Mouse (Mus musculus) right cerebral cortex, postnatal 10 days (tissue): Measurements from ENCODE around the gene Bola1.
"Not testable (repeated sequence)": the region's sequence is repeated elsewhere in the genome, so short reads cannot be mapped to it uniquely, and the experiment has no call there.

Experiments
- DNase-seq, 2 experiments: peaks; one replicate each; pipeline ENCODE4 v3.0.0; 2021; ENCODE audit warnings: low spot score in 2 of 2

Gene Bola1

DNA sequence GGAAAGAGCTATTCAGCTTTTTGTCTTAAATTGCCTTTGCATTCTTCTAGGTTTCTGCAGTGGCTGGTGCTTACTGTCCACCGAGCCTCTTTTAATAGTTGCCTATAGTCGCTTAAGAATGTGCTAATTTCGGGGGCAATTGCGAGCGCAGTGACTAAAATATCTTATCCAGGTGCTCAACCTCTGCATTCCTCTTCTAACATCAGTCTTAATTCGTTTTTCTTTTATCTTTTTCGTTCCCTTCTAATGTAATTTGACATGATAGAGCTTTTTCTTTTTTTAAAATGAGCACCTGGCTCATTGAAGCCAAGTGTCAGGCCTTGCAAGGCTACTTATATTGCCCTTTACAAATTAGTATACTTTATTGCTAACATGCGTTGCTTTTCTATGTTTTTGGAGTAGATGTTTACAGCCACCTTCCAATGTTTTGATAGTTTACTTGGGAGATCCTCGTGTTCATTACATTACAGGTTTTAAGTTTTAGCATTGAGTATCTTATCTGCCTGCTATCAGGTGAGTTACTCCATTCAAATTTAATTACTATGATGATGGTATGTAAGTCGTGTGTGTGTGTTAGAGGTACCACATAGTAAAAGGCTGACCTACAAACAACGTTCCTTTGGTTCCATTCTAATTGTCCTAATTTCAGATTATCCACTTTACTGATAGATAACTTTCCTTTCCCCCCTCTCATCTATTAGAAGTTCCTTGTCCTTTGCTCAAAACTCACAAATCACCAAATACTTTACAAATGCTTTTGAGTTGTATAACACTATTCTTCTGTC lies 28.0 kb upstream of the Bola1 start:
- DNase-seq: no peak

DNA sequence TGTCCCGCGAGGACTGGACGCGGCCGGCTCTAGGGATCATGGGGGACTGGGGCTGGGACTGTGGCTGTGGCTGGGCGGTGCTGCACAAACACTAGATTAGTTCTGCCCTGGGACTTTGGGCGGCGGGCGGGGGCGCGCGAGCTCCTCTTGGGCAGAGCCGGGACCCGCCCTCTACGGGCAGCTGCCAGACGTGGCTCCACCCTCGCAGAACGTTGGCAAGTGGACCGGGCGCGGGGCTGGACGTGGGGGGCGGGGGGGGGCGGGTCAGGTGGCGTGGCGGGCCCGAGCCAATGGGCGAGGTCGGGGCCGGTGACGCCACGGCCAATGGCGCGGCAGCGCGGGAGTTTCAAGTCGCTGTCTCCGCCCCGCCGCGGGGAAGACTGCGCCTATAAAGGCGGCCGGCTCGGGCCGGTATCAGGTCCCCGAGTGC lies 26.9 kb upstream of the Bola1 start, which contains the start of gene Hist2h3c1:
TSS of gene Hist2h3c1 (plus strand) at position 259 of the 430 bp plus-strand sequence.
- not testable (repeated sequence) for DNase-seq

DNA sequence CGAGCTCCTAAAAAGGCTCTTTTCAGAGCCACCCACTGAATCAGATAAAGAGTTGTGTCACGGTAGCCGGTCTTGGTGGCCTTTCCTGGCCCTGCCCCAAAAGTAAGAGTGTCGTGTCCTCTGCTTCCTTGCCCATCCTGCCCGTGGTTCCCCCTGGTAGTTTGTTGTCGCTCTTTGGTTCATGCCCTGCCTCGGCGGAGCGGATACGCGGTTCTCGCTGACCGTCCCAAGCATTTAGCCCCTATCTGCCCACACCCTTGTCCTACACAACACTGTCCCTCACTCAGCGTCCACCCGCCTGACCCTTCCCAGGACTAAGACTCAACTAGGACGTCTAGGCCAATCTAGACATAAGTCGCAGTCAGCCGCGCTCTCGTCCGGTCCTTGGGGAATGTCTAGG lies 26.5 kb upstream of the Bola1 start:
- DNase-seq: not testable (repeated sequence)

DNA sequence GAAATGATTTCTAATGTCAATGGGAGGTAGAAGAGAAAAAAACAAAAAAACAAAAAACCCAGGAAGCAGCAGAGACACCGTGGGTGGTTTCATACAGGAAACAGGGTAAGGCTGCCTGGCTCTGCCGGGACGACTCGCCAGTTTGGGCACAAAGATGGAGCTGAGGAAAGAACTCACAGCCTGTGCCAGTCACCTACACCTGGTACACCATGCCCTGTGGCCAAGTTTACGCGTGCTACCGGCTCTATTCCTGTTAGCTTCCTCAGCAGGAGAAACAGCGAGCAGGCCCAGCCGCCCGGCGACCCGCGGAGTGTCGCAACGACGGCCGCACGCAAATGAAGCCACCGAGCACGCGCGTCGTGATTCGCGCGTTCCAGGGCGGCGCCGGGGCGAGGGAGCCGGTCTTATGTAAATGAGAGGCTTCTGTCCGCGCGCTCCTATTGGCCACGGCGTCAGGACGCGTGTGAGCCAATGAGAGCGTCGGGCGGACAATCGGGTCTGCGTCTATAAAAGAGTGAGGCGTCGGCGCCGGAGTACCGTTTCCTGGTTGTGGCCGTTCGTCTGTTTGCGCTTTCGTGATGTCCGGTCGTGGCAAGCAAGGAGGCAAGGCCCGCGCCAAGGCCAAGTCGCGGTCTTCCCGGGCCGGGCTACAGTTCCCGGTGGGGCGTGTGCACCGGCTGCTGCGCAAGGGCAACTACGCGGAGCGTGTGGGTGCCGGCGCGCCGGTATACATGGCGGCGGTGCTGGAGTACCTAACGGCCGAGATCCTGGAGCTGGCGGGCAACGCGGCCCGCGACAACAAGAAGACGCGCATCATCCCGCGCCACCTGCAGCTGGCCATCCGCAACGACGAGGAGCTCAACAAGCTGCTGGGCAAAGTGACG lies 25.7 kb upstream of the Bola1 start, which contains the start of gene Hist2h2aa1:
TSS of gene Hist2h2aa1 (plus strand) at position 495 of the 884 bp plus-strand sequence.
- DNase-seq: peak; percentile 88 to 92

DNA sequence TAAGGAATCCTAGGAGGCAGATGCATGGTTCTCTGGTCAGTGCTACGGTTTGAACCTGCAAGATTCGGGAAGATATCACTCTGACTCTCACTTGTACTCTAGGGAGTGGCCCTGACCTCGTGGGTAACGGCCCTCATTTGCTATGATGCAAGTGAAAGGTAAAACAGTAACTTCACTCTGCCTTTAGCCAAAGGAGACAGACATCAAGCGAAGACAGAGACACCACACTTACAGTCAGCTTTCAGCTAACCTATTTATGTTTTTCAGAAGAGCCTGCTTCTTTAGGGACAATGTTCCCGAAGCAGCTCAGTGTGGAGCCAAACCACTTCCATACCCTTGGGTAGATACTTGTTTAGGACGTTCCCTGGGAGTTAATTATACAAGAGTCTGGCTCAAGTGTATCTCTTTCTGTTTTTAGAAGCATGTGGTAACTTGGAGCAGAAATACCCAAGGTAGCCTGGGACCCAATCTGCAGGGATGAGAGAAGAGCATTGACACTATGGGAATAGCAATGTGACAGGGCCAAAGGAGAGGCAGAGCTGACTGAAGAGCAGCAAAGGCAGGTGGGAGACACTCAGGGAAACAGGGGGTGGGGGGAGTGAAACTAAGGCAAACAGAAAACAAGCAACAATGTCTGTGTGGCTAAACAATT lies 24.5 kb upstream of the Bola1 start:
- no peak for DNase-seq

DNA sequence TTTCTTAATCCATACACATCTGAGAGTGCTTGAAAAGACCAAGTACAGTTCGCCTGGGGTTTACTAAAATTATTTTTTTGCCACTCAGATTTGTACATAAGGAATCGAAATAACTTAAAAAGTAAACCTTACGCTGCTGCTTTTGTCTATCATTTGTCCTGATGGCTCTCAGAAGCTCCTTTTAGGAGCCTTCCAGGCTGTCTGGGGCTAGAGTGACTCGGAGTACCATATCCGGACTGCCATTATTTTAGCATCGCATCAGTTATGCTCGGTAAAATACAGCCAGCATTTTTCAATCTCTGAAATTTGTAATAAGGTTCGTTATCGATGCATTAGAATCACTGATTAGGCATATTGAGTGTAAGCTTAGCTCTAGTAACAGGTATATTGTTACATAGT lies 21.3 kb upstream of the Bola1 start:
- DNase-seq: no peak

DNA sequence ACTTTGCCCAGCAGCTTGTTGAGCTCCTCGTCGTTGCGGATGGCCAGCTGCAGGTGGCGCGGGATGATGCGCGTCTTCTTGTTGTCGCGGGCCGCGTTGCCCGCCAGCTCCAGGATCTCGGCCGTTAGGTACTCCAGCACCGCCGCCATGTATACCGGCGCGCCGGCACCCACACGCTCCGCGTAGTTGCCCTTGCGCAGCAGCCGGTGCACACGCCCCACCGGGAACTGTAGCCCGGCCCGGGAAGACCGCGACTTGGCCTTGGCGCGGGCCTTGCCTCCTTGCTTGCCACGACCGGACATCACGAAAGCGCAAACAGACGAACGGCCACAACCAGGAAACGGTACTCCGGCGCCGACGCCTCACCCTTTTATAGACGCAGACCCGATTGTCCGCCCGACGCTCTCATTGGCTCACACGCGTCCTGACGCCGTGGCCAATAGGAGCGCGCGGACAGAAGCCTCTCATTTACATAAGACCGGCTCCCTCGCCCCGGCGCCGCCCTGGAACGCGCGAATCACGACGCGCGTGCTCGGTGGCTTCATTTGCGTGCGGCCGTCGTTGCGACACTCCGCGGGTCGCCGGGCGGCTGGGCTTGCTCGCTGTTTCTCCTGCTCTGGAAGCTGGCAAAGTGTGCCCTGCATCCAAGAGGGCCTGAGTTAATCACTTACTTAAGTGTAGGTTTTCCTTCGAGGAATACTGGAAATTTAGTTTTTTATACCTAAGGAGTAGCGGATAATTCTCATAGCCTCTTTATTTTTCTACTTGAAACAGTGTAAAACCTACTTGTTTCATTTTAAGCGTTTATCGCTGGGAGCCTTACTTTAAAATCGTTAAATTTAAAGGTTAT lies 20.7 kb upstream of the Bola1 start, which contains the start of gene Hist2h2aa2:
TSS of gene Hist2h2aa2 (minus strand) at position 328 of the 850 bp plus-strand sequence.
- DNase-seq: peak; percentile 97

DNA sequence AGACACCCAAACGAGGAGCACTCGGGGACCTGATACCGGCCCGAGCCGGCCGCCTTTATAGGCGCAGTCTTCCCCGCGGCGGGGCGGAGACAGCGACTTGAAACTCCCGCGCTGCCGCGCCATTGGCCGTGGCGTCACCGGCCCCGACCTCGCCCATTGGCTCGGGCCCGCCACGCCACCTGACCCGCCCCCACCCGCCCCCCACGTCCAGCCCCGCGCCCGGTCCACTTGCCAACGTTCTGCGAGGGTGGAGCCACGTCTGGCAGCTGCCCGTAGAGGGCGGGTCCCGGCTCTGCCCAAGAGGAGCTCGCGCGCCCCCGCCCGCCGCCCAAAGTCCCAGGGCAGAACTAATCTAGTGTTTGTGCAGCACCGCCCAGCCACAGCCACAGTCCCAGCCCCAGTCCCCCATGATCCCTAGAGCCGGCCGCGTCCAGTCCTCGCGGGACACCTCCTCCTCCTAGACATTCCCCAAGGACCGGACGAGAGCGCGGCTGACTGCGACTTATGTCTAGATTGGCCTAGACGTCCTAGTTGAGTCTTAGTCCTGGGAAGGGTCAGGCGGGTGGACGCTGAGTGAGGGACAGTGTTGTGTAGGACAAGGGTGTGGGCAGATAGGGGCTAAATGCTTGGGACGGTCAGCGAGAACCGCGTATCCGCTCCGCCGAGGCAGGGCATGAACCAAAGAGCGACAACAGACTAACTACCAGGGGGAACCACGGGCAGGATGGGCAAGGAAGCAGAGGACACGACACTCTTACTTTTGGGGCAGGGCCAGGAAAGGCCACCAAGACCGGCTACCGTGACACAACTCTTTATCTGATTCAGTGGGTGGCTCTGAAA lies 19.7 kb upstream of the Bola1 start, which contains the start of gene Hist2h3c2:
TSS of gene Hist2h3c2 (minus strand) at position 174 of the 840 bp plus-strand sequence.
- peak in 1 of 2 experiments; percentile 40 for DNase-seq

DNA sequence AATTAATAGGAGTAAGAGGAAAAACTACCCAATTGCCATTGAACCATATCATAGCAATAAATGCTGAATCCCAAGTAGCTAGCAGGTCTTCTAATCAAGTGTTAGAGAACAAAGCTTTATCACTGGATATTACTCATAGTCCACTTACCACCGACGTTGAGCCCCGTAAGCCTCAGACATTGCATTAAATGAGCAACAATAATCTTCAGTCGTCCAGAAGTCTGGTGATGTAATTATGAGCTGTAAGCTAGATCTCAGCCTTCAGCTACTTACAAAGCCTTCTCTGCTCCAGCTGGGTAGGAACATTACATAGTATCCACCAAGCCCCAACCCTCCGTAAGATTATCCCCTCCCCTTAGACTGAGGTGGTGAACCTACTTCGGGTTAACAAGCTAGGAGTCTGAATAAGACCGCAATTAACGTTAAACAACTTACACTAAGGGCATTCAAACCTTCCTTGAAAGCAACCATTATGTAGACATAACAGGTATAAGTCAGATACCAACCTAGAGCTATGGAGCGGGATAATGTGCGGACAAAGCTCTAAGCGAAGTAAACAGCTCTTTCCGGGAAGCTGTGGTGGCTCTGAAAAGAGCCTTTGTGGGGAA lies 18.5 kb upstream of the Bola1 start:
- no peak for DNase-seq

DNA sequence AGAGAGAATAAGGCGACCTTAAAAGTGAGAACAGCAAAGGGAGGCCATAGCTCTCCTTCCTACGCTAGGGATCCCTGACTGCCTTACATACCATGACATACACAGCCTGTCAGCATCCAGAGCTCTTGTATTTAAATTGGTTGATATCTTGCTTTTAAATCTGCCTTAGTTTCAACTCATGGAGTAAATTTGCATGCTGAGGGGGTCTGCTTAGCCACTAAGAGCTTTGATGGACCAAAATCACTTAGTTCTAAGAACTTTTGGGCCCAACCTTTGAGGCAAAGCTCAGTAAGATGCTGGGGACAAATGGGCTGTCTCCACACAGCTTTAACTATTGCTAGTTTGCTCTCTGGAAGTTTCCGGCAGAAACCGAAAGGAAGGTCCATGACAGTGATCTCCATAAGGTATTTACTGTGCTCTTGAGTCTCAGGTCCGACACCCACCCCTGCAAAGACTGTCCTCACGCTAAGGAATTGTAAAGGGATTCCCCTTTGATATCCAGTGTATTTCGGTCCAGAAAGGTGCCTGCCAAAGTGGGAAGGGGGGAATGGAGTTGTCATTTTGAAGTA lies 17.9 kb upstream of the Bola1 start:
- DNase-seq: no peak

DNA sequence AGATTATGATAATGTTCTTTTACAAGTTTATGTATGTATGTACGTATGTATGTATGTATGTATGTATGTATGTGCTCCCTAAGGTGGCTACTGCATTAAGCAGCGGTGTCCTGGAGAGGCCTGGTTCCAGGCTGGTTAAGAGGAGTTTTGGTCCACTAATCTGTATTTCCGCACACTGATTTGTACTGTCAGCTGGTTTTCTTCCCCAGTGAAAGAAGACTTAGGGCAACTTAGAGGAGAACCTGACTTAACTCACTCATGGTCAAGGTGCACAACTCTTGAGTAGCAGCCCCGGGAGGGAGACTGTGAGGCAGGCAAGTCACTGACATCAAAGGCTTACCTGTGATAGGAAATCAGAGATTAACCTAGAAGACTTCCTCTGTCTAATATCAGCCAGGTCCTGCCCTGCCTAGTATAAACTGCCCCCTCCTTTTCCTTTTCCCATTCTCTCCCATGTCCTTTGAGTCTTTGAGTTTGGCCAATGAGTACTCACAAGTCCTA lies 17.4 kb upstream of the Bola1 start:
- no peak for DNase-seq

DNA sequence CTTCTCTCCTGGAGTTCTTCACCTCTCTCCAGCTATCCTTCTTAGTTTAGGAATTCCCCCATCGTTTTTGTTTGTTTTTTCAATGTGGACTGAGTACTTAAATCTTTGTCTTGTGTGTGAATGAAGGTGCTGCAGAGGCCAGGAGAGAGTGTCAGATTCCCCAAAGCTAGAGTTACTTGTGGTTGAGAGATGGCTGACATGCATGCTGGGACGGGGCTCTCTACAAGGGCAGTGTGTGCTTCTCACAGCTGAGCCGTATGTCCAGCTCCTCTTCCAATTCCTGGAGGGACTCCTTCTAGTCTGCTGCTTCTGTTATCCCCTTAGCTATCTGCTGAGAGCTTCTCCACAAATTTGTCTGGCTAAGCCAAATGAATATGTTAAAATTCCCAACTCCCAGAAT lies 16.3 kb upstream of the Bola1 start:
- DNase-seq: no peak

DNA sequence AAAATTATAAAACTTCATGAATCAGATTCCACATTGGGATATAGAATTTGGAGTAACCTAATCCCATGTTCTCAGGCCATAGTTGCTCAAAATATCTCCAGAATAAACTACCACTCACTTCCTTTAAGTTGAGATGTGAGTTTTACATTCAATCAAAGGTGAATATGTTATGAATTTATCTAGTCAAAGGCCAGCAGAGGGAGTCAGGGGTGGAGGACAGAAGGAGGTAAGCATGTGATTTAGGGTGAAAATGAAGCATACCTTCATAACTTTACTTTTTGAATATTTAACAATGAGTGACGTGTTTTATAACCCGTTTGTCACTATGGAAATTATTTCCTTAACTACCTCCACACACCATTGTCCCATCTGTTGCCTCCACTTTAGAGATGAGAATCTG lies 15.4 kb upstream of the Bola1 start:
- no peak for DNase-seq

DNA sequence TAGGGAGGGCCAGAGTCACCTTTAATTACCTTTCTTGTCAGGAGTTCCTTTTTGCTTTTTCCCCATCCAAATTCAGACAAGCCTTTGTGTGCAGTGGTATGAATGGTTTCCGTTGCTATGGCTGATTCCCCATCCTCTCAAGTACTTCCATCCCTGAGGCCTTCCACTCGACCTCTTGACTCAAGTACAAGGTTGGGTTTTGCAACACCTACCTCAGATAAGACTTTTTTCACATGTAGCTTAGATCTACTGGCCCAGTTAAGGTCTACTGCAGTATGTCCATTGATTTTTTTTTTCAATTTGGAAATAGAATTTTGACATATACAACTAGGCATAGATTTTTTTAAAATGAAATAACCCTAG lies 12.2 kb upstream of the Bola1 start:
- DNase-seq: no peak

DNA sequence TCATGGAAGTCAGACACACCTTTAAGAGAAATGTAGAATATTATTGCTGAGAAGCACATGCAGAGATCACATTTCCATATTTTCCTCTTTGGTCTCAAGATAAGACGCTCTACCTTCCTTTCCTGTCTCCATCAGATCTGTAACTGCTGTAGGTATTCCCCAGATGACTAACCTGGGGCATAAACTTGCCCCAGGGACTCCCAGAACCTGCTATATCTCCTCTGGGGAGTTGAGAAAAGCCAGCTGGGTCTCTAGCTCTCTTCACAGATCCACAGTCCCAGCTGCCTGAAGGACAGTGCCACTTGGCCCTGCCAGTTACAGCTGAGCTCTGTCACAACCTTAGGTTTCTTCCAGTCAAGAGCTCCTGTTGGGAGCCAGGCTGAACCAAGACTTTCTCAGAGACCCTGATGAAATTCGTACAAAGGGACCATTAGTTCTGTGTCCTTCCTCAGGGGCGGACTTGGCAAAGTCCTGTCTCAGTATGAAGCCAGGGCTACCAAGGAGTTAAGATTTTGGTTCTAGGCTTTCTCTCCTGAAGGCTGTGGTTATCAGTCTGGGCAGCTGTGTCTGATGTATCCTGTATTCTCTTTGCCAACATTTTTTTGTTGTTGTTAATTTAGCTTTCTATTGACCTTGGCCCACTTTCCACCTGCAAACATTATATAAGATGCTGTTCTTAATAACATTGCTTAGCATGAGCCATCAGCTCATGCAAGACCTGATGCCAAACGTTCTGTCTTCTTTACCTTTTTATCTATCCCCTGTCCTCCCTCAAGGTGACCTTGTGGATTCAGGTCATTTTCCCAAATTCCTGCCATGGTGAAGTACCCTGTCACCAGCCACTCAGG lies 11.6 kb upstream of the Bola1 start:
- no peak for DNase-seq

DNA sequence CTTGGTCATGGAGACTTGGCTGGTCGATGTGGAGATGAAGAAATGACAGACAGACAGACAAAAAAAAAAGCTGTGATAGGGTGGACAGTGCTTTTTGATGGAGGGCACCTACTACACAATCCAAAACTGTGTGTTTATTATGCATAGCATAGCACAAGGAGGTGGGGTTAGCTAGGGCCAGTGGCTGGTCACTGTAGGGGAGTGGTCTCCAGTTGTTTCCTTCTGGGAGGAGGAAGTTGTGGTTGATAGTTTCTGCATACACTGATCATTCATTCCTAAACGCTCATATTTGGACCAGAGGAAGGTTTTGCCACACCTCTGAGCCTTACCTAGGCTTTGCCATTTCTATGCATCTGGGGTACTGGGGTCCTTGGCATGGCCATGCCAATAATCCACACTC lies 10.9 kb upstream of the Bola1 start:
- DNase-seq: no peak

DNA sequence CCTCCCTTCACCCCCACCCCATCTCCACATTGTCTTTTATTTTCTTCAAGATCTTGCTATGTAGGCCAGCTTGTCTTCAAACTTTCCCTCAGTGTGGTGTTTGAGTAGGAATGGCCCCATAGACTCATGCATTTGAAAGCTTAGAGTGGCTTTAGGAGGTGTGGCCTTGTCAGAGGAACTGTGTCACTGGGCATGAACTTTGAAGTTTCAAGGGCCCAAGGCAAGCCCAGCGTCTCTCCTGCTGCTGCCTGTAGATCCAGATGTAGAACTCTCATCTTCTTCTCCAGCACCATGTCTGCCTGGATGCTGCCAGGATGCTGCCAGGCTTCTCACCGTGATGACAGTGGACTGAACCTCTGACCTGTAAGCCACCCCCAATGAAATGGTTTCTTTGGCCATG lies 9.3 kb upstream of the Bola1 start:
- no peak for DNase-seq
